Mouse (Mus musculus): ENCODE measurements around the gene Tnnt2.

Gene Tnnt2

DNA sequence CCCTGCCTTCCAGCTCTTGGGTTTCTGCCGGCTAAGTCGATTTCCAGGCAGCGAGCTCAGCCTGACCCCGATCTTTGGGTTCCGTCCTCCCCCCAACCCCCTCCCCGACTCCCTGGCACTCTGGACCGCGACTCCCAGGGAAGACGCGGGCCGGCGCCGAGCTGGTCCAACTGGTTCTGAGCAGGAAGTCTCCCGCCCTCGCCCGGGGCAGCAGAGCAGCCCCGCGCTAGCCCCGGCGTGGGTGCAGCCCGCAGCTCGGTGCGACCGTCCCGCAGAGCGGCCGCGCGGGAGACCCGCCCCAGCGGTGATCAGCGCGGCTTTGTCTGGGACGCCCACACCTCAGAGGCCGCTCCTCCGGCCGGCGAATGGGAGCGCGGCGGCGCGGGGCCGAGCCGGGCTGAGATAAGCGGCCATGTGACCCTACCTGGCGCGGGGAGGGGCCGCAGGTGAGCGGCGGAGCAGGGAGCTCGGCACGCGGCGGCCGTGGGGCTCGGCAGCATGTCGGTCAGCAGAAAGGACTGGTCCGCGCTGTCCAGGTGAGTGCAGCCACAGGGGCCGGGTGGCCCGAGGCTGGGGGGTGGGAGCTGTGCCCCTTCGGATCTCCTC lies 17.6 kb upstream of the Tnnt2 start, which contains the start of gene Lad1:
Gene Lad1, plus strand, starts transcription at position 118 of the 606 bp plus-strand sequence.
- DNase-seq (ENCODE audit: inconsistent ontology term), result peak; percentile 35

DNA sequence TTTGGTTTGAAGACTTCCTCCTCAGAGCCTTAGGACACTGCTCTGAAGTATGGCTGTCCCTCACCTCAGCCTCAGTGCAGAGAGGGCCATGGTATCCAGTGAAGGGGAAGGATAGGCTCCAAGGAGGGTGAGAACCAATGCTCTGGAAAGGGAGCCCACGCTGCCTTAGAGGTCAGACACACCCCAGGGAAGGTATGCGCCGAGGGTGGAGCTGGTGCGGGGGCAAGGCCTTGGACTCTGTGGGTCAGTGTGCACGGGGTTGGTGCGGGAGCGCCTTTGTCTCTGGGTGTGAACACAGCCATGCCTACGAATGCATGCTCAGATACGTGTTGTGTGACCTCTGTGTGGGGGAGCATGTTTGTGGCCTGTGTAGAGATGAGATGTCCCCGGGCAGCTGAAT lies 16.1 kb upstream of the Tnnt2 start:
- no peak for DNase-seq (ENCODE audit: inconsistent ontology term)

DNA sequence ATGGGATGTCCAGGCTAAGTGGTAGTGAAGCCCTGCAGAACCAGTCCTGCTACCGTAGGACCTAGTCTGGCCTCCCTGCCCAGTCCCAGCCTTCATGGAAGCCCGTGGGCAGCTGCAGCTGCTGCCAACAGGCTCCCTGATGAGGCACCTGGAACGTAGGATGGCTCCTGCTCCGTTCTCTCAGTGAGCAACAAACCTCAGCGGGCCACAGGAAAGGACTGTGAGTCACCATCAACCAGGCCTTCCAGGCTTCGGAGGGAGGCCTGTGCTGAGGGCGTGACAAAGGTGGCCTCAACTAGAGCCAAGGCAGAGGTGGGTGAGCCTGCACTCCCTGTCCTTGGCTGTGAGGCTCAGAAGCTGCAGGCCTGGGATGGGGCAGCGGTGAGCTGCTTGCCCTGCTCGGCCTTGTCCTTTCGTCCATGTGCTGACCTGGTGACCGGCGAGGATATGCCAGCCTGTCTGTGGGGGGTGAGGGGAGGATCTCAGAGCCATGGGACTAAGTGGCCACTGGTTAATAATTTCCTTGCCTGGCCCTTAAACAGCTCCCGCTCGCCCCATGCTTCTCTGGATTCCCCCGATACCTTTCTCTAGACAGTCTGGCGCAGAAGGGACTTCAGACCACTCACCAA lies 15.3 kb upstream of the Tnnt2 start:
- DNase-seq (ENCODE audit: inconsistent ontology term), result no peak

DNA sequence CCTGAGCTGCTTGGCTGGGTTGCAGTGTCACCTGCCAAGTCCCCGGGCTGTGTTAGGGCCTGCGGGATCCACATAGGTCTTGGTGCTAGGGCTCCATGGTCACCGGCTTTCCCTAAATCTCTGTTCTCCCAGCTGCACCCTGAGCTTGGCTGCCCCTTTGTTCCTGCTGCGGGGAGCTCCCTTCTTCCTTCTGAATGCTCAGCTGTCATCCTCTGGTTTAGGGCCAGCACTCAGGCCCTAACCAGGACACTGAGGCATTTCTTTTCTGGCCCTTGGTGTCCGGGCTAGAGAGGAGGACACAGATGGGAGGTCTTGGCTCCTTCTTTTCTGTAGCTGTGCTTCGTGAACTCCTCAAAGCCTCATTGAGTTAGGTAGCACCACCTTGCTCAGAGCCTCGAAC lies 14.4 kb upstream of the Tnnt2 start:
- no peak for DNase-seq (ENCODE audit: inconsistent ontology term)

DNA sequence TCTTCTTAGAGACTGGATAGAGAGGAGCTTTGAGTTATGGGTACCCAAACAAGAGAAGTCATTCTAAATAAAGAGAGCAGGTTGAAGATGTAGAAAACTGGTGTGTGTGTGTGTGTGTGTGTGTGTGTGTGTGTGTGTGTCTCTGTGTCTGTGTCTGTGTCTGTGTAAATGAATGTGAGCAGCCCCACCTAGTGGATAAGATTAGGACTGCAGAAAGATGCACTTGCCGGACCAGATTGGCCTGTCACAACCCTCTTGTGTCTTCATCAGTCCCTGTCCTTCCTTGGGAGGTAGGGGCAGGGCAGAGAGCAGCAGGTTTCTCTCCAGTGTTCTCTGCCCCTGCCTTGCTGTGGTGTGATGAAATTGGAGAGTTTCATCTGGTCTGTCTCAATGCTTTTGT lies 7.2 kb upstream of the Tnnt2 start:
- DNase-seq (ENCODE audit: inconsistent ontology term), result peak; percentile 49

DNA sequence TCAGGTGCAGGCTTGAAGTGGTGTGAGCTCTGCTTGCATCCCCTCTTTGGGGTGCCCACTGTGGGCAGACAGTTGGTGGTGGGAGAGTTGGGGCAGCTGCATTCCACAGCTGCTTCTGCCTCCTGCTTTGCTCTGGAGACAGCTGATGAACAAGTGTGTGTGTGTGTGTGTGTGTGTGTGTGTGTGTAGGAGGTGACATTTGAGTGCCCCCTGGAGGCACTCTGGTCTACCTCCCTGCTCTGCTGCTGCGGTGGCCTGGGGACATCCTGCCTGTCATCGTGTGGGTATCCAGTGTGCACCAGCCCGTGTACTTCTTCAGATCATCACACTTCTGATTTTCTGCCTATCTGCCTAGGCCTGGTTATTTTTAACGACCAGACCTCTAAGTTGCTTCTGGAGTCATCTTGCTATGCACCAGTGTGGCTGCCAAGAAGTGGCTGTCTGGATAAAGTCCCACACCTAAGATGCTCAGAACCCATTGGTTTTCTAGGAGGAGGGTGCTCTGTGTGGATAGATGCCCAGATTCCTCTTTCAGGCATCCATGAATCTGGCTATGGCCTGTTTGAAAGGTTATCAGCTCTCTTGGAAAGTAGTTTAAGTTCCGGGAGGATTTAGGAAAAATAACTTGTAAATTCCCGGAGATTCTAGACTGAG lies 1.8 kb upstream of the Tnnt2 start:
- DNase-seq (ENCODE audit: inconsistent ontology term), result no peak

DNA sequence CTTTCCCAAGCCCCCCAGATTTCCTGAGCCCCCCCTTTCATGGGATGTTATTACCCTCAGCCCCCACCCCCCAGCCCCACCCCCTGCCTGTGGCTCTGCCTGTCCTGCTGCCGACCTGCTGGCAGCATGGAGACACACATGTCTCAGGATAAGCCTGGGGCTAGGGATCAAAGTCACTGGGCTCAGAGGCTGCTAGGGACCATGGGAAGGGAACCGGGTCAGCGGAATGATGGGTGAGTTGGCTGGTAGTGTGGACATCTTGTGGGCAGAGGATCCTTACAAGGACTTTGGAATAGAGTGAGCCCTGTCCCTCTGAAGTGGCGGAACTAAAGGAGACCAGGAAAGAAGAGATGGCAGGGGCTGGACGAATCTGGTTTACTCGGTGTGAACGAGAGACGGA lies 1.2 kb upstream of the Tnnt2 start:
- DNase-seq (ENCODE audit: inconsistent ontology term), result no peak

DNA sequence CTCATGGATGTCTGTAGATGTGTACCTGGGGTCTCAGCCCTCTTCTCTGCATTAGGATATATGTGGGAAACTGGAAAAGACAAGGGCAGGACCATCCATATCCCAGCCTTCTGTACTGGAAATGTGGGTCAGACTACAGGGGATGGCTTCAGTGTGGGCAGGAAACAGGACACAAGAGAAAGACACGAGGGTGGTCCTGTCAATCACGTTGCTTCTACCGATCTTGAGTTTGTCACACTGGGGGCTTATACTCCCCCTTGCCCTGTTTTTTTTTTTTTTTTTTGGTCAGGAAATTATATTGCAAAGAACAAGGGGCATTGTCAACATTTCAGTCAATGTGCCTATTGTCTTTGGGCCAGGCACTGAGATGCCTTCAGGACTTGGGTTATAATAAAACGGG lies 2.5 kb downstream of the Tnnt2 start:
- DNase-seq (ENCODE audit: inconsistent ontology term), result no peak

DNA sequence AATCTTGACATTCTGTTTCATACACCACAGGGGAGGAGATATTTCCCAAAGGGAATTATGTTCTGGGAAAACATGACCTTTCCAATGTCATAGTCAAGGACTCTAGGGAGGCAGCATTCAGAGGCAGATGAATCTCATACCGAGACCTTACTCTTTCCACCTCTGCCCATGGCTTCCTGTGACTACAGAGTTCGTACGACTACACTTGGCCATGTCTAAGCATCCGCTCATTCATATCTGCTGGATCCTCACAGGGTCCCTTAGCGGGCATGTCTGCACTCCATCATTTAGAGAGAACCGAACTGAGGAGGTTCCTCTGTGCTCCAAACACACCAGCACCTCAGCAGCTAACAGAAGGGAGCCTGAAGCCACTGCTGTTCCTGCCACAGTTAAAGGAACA lies 2.9 kb downstream of the Tnnt2 start:
- no peak for DNase-seq (ENCODE audit: inconsistent ontology term)

DNA sequence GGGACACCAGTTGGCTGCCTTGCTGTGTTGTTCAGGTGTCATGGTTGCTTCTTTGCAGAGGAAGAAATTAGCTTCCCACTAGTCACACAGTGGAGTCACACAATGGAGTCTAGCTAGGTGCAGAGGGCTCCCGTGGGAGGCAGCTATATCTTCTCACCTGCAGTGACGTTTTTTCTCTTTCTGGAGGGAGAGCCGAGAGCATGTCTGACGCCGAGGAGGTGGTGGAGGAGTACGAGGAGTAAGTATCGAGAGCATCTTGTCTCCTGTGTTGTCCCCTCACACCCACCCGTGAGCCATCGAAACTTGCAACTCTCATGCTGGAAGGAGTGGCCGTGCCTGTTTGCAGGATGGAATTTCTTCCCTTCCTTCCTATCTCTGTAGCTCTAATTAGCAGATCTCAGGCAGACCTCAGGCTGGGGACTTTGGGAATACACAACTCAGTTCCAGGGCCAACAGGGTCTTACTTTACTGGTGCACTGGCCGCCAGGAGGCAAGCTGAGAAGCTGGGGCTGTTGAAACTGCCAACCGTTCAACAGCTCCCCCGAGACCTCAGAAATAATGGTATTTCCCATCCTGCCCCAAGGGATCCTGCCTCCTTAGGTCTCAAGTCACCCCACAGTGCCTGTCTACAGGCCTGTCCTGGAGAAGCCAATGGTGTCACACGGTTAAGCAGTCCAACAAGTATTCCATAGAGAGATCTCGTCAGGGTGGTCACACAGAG lies 4.7 kb downstream of the Tnnt2 start:
- DNase-seq (ENCODE audit: inconsistent ontology term), result no peak

DNA sequence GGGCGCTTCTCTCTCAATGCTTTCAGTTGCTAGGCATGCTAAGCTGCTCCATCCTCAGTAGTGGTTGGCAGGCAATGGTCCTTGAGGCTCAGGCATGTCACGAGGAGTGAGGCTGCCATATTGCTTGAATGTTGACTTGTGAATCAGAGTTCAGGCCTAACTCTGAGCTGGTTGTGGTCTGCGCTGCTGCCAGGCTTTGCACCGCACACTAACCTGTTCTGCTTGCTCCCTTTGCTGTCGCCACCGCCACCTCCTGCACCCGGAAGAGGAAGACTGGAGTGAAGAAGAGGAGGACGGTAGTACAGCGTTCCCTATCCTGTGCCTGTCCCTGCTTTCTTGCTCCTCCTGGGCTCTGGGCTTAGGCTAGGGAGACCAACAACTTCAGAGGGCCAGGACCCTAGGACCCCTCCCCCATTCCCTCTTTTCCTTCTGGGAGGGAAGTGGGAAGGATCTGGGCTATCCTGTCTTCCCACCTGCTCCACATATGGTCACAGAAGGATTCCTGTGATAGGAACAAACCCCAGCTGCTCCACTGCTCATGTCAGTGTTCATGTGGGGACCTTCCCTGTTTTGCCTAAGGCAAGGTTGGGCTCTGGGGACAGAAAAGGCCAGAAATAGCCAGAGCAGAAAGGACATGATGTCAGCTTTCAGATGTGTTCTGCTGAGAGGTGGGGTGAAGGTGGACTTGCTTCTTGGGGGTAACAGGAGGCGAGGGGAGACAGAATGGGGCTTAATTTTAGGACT lies 7.5 kb downstream of the Tnnt2 start:
- no peak for DNase-seq (ENCODE audit: inconsistent ontology term)

DNA sequence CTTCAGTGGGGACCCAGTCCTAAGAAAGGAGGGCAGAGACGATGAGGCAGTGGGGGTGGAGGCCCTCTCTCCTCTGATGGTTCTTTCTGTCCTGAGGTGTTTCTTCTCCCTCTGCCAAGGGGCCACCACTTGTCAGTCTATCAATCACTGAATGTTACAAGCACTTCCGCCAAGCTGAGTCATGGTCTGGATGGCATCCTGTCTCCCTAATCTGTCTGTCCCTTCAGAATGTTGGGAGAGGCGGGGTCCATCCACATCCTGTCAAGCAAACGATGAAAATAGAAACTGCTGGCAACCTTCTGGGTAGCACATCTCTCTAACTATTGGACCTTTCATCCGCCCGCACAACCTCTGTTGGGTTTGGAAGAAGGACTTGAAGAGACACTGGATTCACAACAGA lies 8.3 kb downstream of the Tnnt2 start:
- DNase-seq (ENCODE audit: inconsistent ontology term), result no peak

DNA sequence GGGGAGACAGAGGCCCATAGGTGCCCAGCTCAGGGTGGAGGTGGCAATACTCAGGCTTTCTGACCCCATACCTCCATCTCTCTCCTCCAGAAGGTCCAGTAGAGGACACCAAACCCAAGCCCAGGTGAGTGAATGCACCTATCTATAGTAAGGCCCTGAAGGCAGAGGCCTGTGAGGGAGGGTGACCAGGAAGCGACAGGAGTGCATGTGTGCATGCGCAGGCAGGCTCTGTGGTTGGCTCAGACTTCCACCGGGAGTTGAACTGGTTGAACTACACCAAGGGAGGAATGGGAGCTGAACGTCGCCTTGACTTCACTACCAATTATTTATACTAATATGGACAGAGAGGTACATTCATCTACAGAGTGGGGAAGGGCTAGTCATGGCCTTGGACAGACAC lies 10.5 kb downstream of the Tnnt2 start:
- no peak for DNase-seq (ENCODE audit: inconsistent ontology term)

DNA sequence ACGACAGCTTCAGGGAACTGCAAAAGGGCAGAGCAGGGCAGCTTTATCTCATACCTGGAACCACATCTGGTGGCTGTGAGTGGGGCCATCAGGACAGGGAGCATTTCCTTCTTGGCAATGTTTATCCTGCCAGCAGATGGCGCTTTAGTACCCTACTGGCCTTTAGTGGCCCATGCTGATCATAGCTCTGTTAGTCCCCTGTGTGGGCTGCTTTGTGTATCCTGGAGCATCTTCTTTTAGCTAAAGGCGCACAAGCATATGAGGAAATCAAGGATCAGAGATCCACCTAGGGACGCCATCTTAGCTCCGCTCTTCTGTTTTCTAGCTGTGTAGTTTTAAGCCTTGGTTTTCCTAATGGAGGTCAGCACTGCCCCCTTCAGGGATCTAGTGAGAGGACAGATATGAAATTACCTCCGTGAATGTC lies 11.0 kb downstream of the Tnnt2 start:
- DNase-seq (ENCODE audit: inconsistent ontology term), result peak; percentile 55

DNA sequence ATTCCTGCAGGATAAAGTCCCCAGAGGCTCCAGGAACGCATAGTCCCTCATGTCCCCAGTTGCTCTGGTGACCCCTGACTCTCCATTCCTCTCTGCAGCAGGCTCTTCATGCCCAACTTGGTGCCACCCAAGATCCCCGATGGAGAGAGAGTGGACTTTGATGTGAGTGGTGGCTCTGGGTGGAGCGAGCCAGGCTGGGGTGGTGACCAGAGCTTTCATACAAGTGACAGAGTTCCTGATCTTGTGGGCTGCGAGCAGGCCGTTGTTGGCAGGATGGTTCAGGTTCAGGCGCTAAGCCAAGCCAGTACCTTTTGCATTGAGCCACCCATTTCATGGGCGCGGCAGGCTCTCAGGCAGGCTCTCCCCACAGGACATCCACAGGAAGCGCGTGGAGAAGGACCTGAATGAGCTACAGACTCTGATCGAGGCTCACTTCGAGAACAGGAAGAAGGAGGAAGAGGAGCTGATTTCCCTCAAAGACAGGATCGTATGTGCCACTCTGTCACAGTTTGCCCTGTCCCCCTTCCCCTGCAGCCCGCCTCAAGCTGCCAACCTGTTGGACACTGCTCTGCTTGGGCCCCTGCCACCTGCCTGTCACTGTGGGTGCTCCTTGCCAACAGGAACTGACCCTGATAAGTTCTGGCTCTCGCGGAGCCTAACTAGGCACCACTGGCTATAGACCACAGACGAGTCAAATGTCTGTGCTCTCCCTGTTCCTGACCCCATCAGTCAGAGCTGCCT lies 11.6 kb downstream of the Tnnt2 start:
- no peak for DNase-seq (ENCODE audit: inconsistent ontology term)

DNA sequence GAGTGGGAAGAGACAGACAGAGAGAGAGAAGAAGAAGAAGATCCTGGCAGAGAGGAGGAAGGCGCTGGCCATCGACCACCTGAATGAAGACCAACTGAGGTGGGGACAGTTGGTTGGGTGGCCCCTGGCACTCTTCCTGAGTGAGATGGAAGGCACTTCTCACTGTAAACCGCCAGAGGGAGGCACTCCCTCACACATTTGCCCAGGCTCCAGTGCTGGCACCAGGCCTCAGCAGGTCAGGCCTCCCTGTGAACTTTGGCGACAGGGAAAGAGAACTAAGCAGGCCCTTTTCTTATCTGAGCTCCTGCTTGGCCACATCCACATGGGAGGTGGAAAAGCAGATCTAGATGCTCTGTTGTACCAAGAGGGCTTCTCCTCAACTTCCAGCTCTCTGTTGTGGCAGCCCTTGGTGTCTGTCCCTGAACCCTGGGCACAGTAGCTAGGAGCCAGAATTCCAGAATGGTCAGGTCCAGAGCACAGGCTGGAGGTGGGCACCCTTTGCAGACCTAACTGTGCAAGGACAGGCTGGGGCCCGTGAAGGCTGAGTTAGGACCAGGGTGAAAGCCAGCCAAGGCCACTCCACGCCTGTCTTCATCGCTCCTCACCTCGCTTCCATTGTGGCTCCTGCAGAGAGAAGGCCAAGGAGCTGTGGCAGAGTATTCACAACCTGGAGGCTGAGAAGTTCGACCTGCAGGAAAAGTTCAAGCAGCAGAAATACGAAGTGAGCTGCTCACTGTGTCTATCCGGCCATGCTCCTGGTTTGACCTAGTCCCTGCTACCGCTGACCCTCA lies 14.8 kb downstream of the Tnnt2 start:
- DNase-seq (ENCODE audit: inconsistent ontology term), result peak; percentile 60

DNA sequence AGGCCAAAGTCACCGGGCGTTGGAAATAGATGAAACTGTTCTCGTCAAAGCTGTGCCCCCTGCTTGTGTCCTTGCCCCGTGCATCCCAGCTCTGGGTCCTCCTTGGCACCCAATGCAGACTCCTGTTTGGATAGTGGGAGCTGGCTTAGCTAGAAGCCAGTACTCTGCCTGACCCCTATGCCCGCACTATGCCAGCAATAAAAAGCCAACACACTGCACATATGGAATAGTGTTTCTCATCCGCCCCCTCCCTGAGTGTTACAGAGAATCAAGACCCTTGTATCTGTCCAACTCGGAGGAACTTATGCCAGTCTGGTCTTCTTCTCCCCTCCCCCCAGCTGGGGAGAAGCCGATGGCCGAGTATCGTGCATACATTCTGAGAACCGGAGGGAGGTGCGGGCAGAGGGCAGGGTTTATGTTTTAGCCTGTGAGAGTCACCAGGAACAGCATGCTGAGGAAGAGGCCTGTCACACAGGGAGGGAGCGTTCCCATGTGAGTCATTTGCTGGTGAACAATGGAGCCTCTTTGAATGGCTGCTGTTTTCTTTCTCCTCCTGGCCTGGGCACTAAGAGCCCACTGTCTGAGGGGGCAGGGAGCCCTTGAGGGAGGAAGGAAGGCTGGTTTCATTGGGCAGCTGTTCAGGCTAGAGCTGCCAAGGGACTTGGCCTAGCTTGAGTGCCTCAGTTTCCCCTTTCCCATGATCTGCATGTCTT lies 16.0 kb downstream of the Tnnt2 start:
- peak; percentile 91 for DNase-seq (ENCODE audit: inconsistent ontology term)

DNA sequence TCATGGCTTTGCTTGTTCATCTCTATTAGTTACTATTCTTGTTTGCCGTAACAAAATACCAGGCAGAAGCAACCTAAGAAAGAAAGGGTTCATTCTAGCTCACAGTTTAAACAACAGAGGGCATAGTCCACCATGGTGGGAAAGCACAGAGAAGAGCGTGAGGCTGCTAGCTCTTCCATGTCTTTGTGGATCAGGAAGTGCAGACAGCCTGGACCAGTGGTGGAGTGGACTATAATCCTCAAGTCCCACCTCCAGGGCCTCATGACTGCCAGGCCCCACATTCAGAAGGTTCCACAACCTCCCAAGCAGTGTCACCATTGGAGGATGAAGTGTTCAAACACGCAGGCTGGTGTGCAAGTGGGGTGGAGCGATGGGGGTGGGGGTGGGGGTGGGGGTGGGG lies 17.0 kb downstream of the Tnnt2 start:
- no peak for DNase-seq (ENCODE audit: inconsistent ontology term)

DNA sequence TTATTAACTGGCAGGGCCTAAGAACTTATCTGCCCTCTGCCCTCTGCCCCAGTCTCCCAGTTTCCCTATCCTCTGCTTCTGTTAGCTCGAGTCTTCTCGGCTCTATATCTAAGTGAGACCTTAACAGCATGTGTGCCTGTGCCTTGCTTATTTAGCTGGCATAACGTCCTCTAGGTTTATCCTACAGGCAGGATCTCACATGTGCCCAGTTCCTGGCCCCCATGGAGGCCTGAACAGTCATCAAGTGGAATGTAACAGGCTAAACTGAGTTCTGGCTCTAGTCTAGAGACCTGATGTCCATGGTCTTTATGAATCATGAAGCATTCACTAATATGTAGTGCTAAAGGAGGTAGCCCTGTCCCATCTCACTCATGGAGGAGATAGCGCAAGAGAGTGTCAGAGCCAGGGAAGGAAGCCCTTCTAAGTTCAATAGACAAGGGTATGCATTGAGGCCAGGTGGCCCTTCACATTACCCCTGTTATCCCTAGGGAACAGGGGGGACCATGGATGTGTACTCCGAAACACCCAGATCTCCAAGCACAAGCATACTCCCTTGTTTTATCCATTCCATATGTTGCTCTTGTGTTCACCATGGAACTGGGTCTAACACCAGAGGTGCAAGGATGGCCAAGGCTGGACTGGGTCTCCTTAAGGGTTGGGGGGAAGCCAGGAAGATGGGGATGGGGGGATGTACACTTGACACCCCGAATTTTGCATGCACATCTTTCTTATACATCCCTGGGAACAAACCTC lies 18.6 kb downstream of the Tnnt2 start:
- no peak for DNase-seq (ENCODE audit: inconsistent ontology term)
